8 mouse cellular contexts compared by ENCODE assay signal in the genomic region with DNA sequence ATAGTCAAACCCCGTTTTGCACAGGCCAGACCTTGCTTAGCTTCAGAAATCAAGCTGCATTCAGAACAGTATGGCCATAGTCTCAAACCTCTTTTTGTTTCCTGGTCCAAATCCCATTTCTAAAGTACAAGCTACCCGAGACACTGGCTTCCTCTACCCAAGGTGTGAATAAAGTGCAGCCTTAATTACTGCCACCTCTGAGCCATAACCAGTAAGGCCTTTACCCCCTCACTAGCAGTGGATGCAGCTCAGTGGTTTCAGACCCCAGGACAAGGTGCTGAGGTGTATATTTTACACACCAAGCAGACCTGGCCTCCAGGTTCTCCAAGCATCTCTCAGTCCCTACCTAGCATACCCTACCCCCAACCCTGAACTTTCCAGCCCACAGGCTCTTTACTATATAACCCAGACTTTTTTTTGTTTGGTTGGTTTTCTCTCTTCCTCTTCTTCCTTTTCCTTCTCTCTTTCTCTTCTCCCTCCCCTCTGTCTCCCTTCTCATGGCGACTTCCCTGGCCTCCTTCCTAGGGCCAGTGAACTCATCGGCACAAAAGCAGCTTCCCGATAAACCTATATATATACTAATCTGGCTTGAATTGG. TPM values are rescaled to one million over a fixed set of nuclear protein-coding genes. Genes with fewer than 3 reads are reported as not detected.
DNase-seq lines count a peak whose midpoint lies in the region; ATAC-seq lines count a peak whose summit lies in the region.

No protein-coding gene starts in this region.

- H3K9me3 ChIP-seq in neural tube, embryonic 11.5 days (ENCODE audit: control insufficient read depth, low read length) = no peaks in the 10 kb centered on the region
- H3K9me3 ChIP-seq in liver, embryonic 11.5 days (ENCODE audit: control insufficient read depth, low read length) = no peaks in the 10 kb centered on the region

- no peaks in the 10 kb centered on the region for H3K27me3 ChIP-seq in neural tube, embryonic 11.5 days (ENCODE audit: control insufficient read depth, insufficient read depth, low read length)
- no peaks in the 10 kb centered on the region for H3K27me3 ChIP-seq in liver, embryonic 11.5 days (replicated peaks; ENCODE audit: control insufficient read depth, insufficient read depth, low read length)

- no peaks in the 10 kb centered on the region for H3K36me3 ChIP-seq in neural tube, embryonic 11.5 days (ENCODE audit: control insufficient read depth, insufficient read depth, low read length)
- H3K36me3 ChIP-seq in liver, embryonic 11.5 days (ENCODE audit: control insufficient read depth, insufficient read depth, low read length) = no peaks in the 10 kb centered on the region

- peak overlapping the region; percentile 81 for H3K4me2 ChIP-seq in neural tube, embryonic 11.5 days (ENCODE audit: low read depth)
- H3K4me2 ChIP-seq in liver, embryonic 11.5 days = peak overlapping the region; percentile 76

- peaks cover 4% of the 10 kb centered on the region; the same call in 1 of the 2 replicates for H3K4me1 ChIP-seq in neural tube, embryonic 11.5 days (ENCODE audit: control insufficient read depth, insufficient read depth, low read length)
- peaks cover 29% of the 10 kb centered on the region for H3K4me1 ChIP-seq in liver, embryonic 11.5 days (replicated peaks; ENCODE audit: control insufficient read depth, insufficient read depth, low read length)

- peak; percentile 25 to 60 for DNase-seq in adrenal gland, adult (ENCODE audit: inconsistent age in 2 of 2, low spot score in 1 of 2)
- DNase-seq in adrenal gland, adult 2 months = no peak
- DNase-seq in neural tube, embryonic 11.5 days (ENCODE audit: low spot score) = no peak
- DNase-seq in neural tube, embryonic 10.5 days (ENCODE audit: extremely low spot score, low spot score) = no peak
- DNase-seq in liver, embryonic 11.5 days (ENCODE audit: low spot score) = no peak
- DNase-seq in yolk sac, embryonic 10.5 days (ENCODE audit: low spot score) = peak; percentile 31
- no peak for DNase-seq in layer of hippocampus, postnatal 10 days (ENCODE audit: low spot score in 2 of 2)
- DNase-seq in left cerebral cortex, postnatal 4 days = no peak

- peak overlapping the region; percentile 93 for H3K27ac ChIP-seq in neural tube, embryonic 11.5 days (ENCODE audit: low read depth, low read length)
- peak overlapping the region; percentile 96 for H3K27ac ChIP-seq in liver, embryonic 11.5 days (ENCODE audit: low read depth, low read length)

- intact Hi-C loops in left cerebral cortex, postnatal 4 days (cut with DNase I) = no loop called here

- peak overlapping the region; percentile 54 for H3K4me3 ChIP-seq in neural tube, embryonic 11.5 days (ENCODE audit: low read depth, low read length)
- peak overlapping the region; percentile 68 for H3K4me3 ChIP-seq in liver, embryonic 11.5 days (ENCODE audit: low read depth, low read length)

- WGBS in neural tube, embryonic 11.5 days = 78% methylated on average over 5 of the region's 5 CpGs
- 53% methylated on average over 5 of the region's 5 CpGs for WGBS in liver, embryonic 11.5 days

- H3K9ac ChIP-seq in neural tube, embryonic 11.5 days (ENCODE audit: low read length) = peak overlapping the region; percentile 79
- H3K9ac ChIP-seq in liver, embryonic 11.5 days (ENCODE audit: low read depth, low read length) = peak overlapping the region; percentile 80

- no peak for ATAC-seq in neural tube, embryonic 11.5 days (ENCODE audit: insufficient read depth, low FRiP score, low TSS enrichment)
- no peak for ATAC-seq in liver, embryonic 11.5 days (replicated peaks; ENCODE audit: low FRiP score)

RNA-seq across cellular contexts. Expression of a gene that starts 56.3 kb away (rescaled TPM):
- 1 to 10 TPM; 6.2 to 7.0 TPM for total RNA-seq in adrenal gland, adult 2 months (2021)
- polyA plus RNA-seq in adrenal gland, adult 2 months (2012; rRNA removed) = 8.5 and 9.8 TPM in 2 replicates
- polyA plus RNA-seq in neural tube, embryonic 11.5 days (2014; fragmentation: Nextera tagmentation; extraction: Ambion mirVana) = 9.7 and 12.7 TPM in 2 replicates
- polyA plus RNA-seq in liver, embryonic 11.5 days (2014; fragmentation: Nextera tagmentation; extraction: Ambion mirVana) = 7.7 TPM in 2 replicates
- total RNA-seq in layer of hippocampus, postnatal 10 days (2021) = 1 to 10 TPM; 4.8 to 5.0 TPM
- 1 to 10 TPM; 5.2 to 6.0 TPM for total RNA-seq in left cerebral cortex, postnatal 4 days (2021)

Comparison
In these comparisons a context has a peak if more than half of its experiments do, and no peak if none do; other contexts are left out.
1. DNase-seq: peak in adrenal gland, adult (2 of 2) and yolk sac, embryonic 10.5 days (single experiment); none in adrenal gland, adult 2 months (single experiment), neural tube, embryonic 11.5 days (single experiment), neural tube, embryonic 10.5 days (single experiment), liver, embryonic 11.5 days (single experiment), layer of hippocampus, postnatal 10 days (0 of 2) and left cerebral cortex, postnatal 4 days (single experiment).